Mouse (Mus musculus) heart, postnatal 0 days (tissue): ENCODE measurements around the gene Klf4.

Experiments used
- CTCF ChIP-seq: IDR thresholded peaks from 2 replicates; pipeline ENCODE4 v1.5.1; 2016; ENCODE audit warnings: antibody characterized with exemption, control low read depth, low read depth
- EP300 ChIP-seq: IDR thresholded peaks from 2 replicates; pipeline ENCODE4 v1.6.1; 2016; ENCODE audit warnings: antibody characterized with exemption, low read depth

- TF ChIP-seq CTCF (no peak), EP300 (no peak)
Observed at GRCm38 (mm10) chr4:55528404-55528803, 3.9 kb downstream of the Klf4 start.
